Mouse (Mus musculus) natural killer cell, adult 2 months (primary cell): ENCODE data around the gene Rbm19.
"Not testable (repeated sequence)": the region's sequence is repeated elsewhere in the genome, so short reads cannot be mapped to it uniquely, and the experiment has no call there.

Experiments used
- DNase-seq, 2 experiments: peaks; one replicate each; pipeline ENCODE4 v3.0.0; 2022; ENCODE audit warnings: low spot score in 2 of 2

Rbm19 gene

GRCm38 (mm10) chr5:120116261-120117050 is at the start of gene Rbm19:
Gene Rbm19, plus strand, starts transcription at chr5:120116465.
- DNase-seq = peak; percentile 93

DNA sequence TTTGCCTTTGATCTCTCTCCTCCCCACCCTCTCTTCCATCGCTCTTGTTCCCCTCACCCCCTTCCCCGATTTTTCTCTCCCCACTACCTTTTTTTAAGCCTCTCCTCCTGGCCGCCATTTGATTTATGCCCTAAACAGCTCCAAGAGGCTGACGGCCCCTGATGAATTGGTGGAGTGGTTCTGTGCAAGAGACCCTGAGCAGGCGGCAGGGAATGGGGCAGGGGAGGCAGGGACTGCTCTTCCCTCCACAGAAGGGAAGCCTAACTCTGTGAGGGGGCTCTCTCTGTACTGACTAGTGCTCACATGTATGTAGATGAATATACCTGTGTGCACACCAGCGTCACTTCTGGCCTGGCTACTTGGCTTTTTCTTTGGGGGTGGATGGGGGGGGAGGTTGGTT is 49.0 kb upstream of the Rbm19 start:
- no peak for DNase-seq

DNA sequence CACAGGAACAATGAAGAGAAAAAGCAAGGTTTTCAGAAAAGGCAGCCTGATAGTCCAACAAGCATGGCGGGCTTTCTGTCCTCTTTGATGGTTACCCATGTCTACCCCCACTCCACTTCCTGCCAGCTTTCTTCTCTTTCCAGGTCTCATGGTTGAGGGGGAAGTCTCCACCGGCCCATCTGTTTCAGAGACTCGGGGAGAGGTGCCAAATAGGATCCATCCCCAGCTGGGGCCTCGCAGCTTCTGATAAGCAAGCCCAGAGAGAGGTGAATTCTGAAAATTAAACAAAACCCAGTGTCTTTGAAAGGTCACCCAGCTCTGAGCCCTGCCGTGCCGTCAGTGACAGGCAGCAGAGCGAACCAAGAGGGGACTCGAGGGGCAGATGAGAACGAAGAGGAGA is 42.2 kb upstream of the Rbm19 start:
- DNase-seq = no peak

- no peak for DNase-seq
Observed at GRCm38 (mm10) chr5:120080027-120080426, 36.2 kb upstream of the Rbm19 start.

GRCm38 (mm10) chr5:120080468-120080867 is 35.8 kb upstream of the Rbm19 start:
- DNase-seq = no peak

DNA sequence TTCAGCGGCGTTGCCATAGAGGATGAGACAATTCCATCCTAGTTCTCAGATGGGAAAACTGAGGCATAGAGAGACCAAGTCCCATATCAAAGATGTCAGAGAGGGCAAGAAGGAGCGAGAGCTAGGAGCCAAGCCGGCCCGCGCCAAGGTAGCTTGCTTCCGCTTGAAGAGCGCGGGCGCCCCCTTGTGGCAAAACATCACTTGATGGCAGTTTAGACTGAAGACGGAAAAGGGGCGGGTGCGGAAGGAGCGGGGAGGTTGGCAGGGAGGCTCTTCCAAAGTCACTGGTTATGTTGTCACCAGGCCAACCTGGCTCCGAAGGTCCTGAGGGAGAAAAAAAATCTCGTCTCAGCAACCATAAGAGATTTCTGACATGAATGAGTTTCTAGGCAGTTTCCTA is 27.7 kb upstream of the Rbm19 start:
- DNase-seq = peak; percentile 68 to 79

DNA sequence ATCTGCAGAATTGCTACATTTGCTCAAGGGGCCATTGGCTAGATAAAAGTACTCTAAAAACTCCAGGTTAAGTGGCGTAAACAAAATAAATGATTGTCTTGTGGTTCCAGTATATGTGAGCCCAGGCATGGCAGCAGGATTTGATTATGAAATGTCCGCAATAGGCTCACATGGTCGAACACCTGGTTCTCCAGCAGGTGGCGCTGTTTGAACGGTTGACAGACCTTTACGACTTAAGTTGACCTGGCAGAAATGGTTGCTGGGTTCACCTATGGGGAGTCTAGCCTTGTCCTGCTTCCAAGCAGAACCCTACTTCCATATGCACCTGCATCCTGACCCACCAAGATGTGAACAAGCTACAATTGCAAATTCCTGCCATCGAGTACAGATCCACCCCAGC is 21.7 kb upstream of the Rbm19 start:
- peak; percentile 51 to 62 for DNase-seq

DNA sequence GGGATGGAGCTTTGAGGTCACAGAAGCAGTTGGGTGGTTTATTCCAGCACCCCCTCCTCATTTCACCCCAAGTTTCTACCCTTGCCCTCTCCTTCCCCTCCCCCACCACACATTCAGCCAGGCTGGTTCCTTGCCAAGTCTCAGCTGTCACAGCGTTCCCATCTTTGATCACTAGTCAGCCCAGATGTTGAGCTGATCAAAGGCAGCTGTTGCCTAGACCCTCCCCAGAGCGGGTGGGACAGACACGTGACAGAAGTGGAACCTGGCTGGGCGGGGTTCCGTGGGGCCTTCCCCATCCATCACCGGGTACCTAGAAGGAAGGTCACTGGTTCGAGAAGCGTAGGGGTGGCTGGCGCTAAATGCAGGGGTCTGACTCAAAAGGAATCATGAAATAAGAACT is 19.2 kb upstream of the Rbm19 start:
- no peak for DNase-seq

DNA sequence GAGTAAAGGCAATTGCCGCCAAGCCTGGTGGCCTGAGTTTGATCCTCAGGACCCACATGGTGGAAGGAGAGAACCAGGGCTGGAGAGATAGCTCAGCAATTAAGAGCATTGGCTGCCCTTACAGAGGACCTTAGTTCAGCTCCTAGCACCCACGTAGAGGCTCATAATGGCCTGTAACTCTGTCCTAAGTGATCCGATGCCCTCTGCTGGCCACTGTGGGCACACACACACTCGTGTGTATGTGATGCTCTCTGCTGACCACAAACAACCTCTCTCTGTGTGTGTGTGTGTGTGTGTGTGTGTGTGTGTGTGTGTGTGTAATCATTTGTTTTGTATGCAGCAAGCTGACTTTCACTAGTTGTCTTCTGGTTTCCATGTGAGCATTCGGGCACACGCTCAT is 15.5 kb upstream of the Rbm19 start:
- DNase-seq = no peak

DNA sequence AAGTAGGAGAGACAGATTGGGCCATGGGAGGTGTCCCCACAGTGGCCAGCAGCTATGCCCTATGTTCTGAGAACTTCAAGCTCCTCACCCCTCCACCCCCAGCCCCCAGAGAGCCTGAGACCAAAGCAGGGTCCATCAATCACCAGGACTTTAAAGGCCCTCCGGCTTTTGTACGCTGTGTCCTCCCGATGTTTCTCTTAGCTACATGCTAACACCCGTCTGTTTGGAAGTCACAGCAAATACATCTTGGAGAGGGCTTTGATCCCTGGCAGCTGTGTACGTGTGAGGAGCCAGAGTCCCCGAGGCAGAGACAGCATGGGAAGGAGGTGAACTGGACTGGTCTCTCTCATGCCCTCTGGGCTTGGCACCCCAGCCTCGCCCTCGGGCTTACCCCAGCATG is 14.2 kb upstream of the Rbm19 start:
- DNase-seq = no peak

- peak; percentile 58 to 66 for DNase-seq
Observed at GRCm38 (mm10) chr5:120102732-120103131, 13.5 kb upstream of the Rbm19 start.

DNA sequence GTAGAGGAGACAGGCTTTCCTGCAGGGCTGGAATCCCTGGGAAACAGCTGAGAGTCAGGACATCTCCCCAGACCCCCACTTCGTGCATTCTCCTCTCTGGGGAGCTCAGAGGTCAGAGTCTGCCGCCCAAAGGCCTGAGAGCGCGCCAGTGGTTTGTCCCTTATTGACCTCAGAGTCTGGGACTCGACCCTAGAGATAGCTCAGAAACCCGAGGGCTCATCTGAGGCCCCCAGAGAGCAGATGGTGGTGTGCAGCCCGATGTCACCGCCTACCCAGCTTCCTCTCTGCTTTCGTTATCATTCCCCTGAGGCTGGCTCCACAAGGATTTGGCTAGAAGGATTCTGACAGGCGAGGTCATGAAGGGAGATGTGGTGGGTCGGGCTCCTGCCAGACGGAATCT is 12.8 kb upstream of the Rbm19 start:
- DNase-seq = no peak

DNA sequence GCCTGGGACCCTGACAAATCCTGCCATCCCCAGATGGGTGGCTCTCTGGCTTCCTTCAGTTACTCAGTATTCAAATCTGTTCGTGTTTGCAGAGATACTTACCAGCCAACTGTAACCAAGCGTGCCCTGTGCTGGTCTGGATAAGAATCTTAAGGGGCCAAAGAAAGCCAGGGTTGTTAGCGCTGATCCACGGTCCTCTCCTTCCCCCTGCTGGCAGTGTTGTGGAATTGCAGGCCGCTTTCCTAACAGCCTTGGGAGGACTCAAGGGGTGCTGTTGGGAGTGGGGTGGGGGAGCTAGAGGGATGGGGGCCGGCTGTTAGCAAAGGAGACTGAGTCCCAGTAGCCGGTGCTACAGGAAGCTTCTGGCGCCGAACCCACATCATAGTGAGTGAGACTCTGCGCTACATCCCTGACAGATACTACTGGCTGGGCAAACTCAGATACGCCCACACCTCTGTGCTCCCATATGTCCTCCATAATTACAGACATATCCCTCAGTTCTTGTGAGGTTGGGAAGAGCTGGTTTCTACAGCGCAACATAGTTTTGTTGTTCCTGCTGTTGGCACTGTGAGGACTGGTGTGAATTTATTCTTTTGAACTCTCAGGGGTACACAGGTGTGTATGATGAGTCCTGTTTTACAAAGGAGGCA is 9.7 kb upstream of the Rbm19 start:
- DNase-seq = peak; percentile 21 to 37

- no peak for DNase-seq
Observed at GRCm38 (mm10) chr5:120114361-120114760, 1.9 kb upstream of the Rbm19 start.

- not testable (repeated sequence) for DNase-seq
Observed at GRCm38 (mm10) chr5:120117161-120117560, 896 bp downstream of the Rbm19 start.

- DNase-seq = no peak
Observed at GRCm38 (mm10) chr5:120124881-120125690, 8.8 kb downstream of the Rbm19 start.

DNA sequence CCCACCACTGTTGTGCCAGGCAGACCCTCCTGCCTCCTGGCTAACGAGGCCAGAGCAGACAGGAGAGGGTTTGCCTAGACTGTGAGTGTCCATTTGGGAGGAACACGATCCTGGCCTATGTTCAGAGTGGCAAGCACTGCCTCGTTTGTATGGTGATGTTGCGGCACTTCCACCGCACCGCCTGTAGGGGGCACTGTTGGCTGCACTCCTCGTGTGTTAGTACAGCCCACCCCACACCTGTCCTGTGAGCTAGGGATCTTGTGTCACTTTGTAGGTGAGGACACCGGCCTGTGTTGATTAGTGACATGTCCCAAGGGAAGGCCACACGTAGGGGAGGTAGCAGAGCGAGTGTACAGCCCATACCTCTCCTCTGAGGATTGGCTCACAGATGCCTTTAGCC is 11.4 kb downstream of the Rbm19 start:
- no peak for DNase-seq

GRCm38 (mm10) chr5:120128511-120128910 is 12.2 kb downstream of the Rbm19 start:
- no peak for DNase-seq

- no peak for DNase-seq
Observed at GRCm38 (mm10) chr5:120129070-120129469, 12.8 kb downstream of the Rbm19 start.

DNA sequence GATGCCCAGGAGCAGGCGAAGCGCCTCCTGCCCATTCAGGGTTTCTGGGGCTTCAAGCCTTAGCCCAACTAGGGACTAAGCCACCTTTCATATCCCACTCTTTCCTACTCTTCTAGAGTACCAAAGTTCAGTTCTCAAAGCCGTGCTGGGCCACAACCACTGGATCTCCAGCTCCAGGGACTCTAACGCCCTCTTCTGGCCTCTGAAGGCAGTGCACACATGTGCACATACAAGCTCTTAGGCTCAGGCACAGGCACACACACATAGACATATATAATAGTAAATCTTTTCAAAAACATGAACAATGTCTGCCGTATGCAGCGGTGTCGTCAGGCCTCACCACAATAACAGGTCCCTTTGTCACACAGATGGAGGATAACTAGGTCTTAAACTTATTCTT is 13.5 kb downstream of the Rbm19 start:
- DNase-seq = no peak

GRCm38 (mm10) chr5:120130163-120130562 is 13.9 kb downstream of the Rbm19 start:
- peak; percentile 58 to 60 for DNase-seq

DNA sequence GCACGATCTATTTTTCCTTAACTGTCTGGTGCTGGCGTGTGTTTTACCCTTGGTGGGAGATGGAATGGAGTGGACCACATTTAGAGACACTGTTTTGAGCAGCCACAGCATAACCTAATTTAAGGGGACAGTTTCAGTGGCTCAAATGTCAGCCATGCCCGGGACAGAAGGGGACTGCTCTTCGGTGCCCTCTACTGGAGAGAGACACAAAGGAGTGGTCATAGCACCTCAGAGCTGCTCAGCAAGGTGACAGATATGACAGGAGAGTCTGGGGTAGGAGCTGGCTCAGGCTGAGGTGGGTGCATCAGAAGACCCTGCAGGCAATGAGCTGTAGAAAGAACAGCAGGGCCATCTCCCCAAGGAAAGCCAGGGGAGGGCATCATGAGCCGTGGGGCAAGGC is 15.3 kb downstream of the Rbm19 start:
- DNase-seq = peak in 1 of 2 experiments; percentile 33

DNA sequence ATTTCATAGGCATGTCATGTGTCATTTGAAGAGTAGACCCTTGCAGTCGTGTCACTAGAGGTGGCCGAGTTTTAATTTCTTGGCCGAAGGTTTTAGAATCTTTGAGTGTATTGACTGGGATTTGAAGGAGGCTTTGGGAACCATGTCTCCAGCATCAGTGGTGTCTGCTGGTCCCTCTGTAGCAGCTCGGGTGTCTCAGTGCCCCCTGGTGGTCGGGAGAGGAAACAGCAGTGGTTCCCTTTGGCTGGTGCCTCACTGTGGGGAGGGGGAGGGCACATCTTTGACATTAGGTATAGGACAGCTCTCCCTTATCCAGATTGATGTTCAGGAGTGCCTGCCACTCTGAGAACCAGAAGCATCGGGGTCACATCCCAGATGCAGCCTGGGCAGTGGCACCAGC is 17.7 kb downstream of the Rbm19 start:
- peak; percentile 40 to 55 for DNase-seq
